Mouse (Mus musculus) limb, embryonic 10.5 days (tissue): ENCODE results near the gene Mindy4. TPM values are rescaled to one million over a fixed set of nuclear protein-coding genes. Genes with fewer than 3 reads are reported as not detected.

Experiments used
- DNase-seq: peaks from one replicate; pipeline ENCODE4 v3.0.0-alpha.2; 2017; ENCODE audit warnings: low spot score
- H3K27ac ChIP-seq: fragments of 300-500 bp; sonication (generic); 2 replicates; pipeline ENCODE4 v1.5.1; 2016; ENCODE audit warnings: mild to moderate bottlenecking
- H3K27me3 ChIP-seq: fragments of 300-500 bp; sonication (generic); 2 replicates; pipeline ENCODE4 v1.6.1; 2016; ENCODE audit warnings: low read depth, mild to moderate bottlenecking; ENCODE audit not compliant: poor library complexity, severe bottlenecking
- H3K36me3 ChIP-seq: fragments of 300-500 bp; sonication (generic); 2 replicates; pipeline ENCODE4 v1.6.1; 2016; ENCODE audit warnings: mild to moderate bottlenecking, moderate library complexity
- H3K4me1 ChIP-seq: fragments of 300-500 bp; sonication (generic); 2 replicates; pipeline ENCODE4 v1.6.1; 2016
- H3K4me3 ChIP-seq: fragments of 300-500 bp; sonication (generic); 2 replicates; pipeline ENCODE4 v1.5.1; 2016; ENCODE audit warnings: mild to moderate bottlenecking, moderate library complexity
- H3K9me3 ChIP-seq: fragments of 300-500 bp; sonication (generic); replicated peaks from 2 replicates; pipeline ENCODE4 v1.6.1; 2016; ENCODE audit warnings: mild to moderate bottlenecking
- WGBS: fragments of 180-500 bp; shearing (Covaris S2); methylation state at CpG from one replicate; pipeline ENCODE4 v1.1.7; 2016; 5-methylcytosine and 5-hydroxymethylcytosine counted together
- polyA plus RNA-seq: library from polyadenylated mRNA; unstranded; fragments of >200 nt; fragmentation: Nextera tagmentation; extraction: Ambion mirVana; gene quantifications from 2 replicates; pipeline ENCODE4 v1.2.1, GENCODE M21; 2016

Gene Mindy4
- polyA plus RNA-seq, 1 experiment from 2014 or later = 16.2 TPM

GRCm38 (mm10) chr6:55218232-55218631 is 15.0 kb downstream of the Mindy4 start:
- H3K4me3 ChIP-seq = no peak overlapping the region
- H3K36me3 ChIP-seq = peaks cover 63% of the 10 kb centered on the region
- no peak for DNase-seq
- no peaks in the 10 kb centered on the region for H3K27me3 ChIP-seq
- no peak overlapping the region for H3K27ac ChIP-seq
- H3K4me1 ChIP-seq = no peaks in the 10 kb centered on the region
- 94% methylated on average over 9 of the region's 9 CpGs for WGBS
- H3K9me3 ChIP-seq = no peaks in the 10 kb centered on the region

- no peaks in the 10 kb centered on the region for H3K4me1 ChIP-seq
- H3K4me3 ChIP-seq = no peak overlapping the region
- H3K9me3 ChIP-seq = no peaks in the 10 kb centered on the region
- H3K27me3 ChIP-seq = no peaks in the 10 kb centered on the region
- DNase-seq = no peak
- peaks cover 48% of the 10 kb centered on the region for H3K36me3 ChIP-seq
- H3K27ac ChIP-seq = no peak overlapping the region
- 92% methylated on average over 8 of the region's 8 CpGs for WGBS
Observed at GRCm38 (mm10) chr6:55223986-55224385, 20.8 kb downstream of the Mindy4 start.

- Histone ChIP-seq H3K4me1 (no peaks in the 10 kb centered on the region), H3K9me3 (no peaks in the 10 kb centered on the region), H3K36me3 (peaks cover 30% of the 10 kb centered on the region), H3K27ac (no peak overlapping the region), H3K4me3 (no peak overlapping the region), H3K27me3 (no peaks in the 10 kb centered on the region)
- no peak for DNase-seq
- 88% methylated on average over 8 of the region's 8 CpGs for WGBS
Observed at GRCm38 (mm10) chr6:55230048-55230447, 26.9 kb downstream of the Mindy4 start.

- peaks cover 27% of the 10 kb centered on the region for H3K36me3 ChIP-seq
- H3K27me3 ChIP-seq = no peaks in the 10 kb centered on the region
- WGBS = 89% methylated on average over 7 of the region's 7 CpGs
- H3K27ac ChIP-seq = no peak overlapping the region
- H3K4me3 ChIP-seq = no peak overlapping the region
- no peaks in the 10 kb centered on the region for H3K4me1 ChIP-seq
- H3K9me3 ChIP-seq = no peaks in the 10 kb centered on the region
- DNase-seq = no peak
Observed at GRCm38 (mm10) chr6:55232101-55232500, 28.9 kb downstream of the Mindy4 start.

GRCm38 (mm10) chr6:55232524-55233264 is 29.5 kb downstream of the Mindy4 start:
- no peak overlapping the region for H3K27ac ChIP-seq
- 69% methylated on average over 3 of the region's 3 CpGs for WGBS
- no peak for DNase-seq

GRCm38 (mm10) chr6:55233326-55233725 is 30.1 kb downstream of the Mindy4 start:
- no peaks in the 10 kb centered on the region for H3K9me3 ChIP-seq
- H3K27me3 ChIP-seq = no peaks in the 10 kb centered on the region
- H3K4me3 ChIP-seq = no peak overlapping the region
- peaks cover 29% of the 10 kb centered on the region for H3K36me3 ChIP-seq
- WGBS = 92% methylated on average over 5 of the region's 5 CpGs
- no peaks in the 10 kb centered on the region for H3K4me1 ChIP-seq
- no peak overlapping the region for H3K27ac ChIP-seq
- no peak for DNase-seq

More at GRCm38 (mm10) chr6:55232524-55233264, 29.5 kb downstream of the Mindy4 start:
- no peaks in the 10 kb centered on the region for H3K27me3 ChIP-seq
- H3K36me3 ChIP-seq = peaks cover 27% of the 10 kb centered on the region
- no peaks in the 10 kb centered on the region for H3K4me1 ChIP-seq
- no peaks in the 10 kb centered on the region for H3K9me3 ChIP-seq
- no peak overlapping the region for H3K4me3 ChIP-seq

GRCm38 (mm10) chr6:55234636-55235035 is 31.5 kb downstream of the Mindy4 start:
- H3K36me3 ChIP-seq = peaks cover 31% of the 10 kb centered on the region

GRCm38 (mm10) chr6:55235733-55236132 is 32.5 kb downstream of the Mindy4 start:
- Histone ChIP-seq H3K4me1 (no peaks in the 10 kb centered on the region), H3K9me3 (no peaks in the 10 kb centered on the region), H3K27ac (no peak overlapping the region), H3K27me3 (no peaks in the 10 kb centered on the region), H3K4me3 (no peak overlapping the region), H3K36me3 (peaks cover 28% of the 10 kb centered on the region)
- WGBS = 89% methylated on average over 4 of the region's 4 CpGs
- no peak for DNase-seq

More at GRCm38 (mm10) chr6:55234636-55235035, 31.5 kb downstream of the Mindy4 start:
- no peaks in the 10 kb centered on the region for H3K9me3 ChIP-seq
- H3K27ac ChIP-seq = no peak overlapping the region
- DNase-seq = no peak
- no peaks in the 10 kb centered on the region for H3K27me3 ChIP-seq
- no peak overlapping the region for H3K4me3 ChIP-seq
- 86% methylated on average over 6 of the region's 6 CpGs for WGBS
- H3K4me1 ChIP-seq = no peaks in the 10 kb centered on the region

- no peaks in the 10 kb centered on the region for H3K4me1 ChIP-seq
- H3K27ac ChIP-seq = no peak overlapping the region
- H3K27me3 ChIP-seq = no peaks in the 10 kb centered on the region
- no peak for DNase-seq
- 68% methylated on average over 8 of the region's 8 CpGs for whole genome bisulfite sequencing
- no peak overlapping the region for H3K4me3 ChIP-seq
- no peaks in the 10 kb centered on the region for H3K9me3 ChIP-seq
- 0 out of 2 replicates have a peak, but pooled peaks cover 9% of the 10 kb centered on the region for H3K36me3 ChIP-seq
Observed at GRCm38 (mm10) chr6:55239931-55240330, 36.7 kb downstream of the Mindy4 start.

- WGBS = 89% methylated on average over 9 of the region's 9 CpGs
- Histone ChIP-seq H3K36me3 (0 out of 2 replicates have a peak, but pooled peaks cover 10% of the 10 kb centered on the region), H3K27me3 (no peaks in the 10 kb centered on the region), H3K4me1 (no peaks in the 10 kb centered on the region), H3K27ac (no peak overlapping the region), H3K4me3 (no peak overlapping the region), H3K9me3 (no peaks in the 10 kb centered on the region)
- DNase-seq = no peak
Observed at GRCm38 (mm10) chr6:55240591-55241260, 37.5 kb downstream of the Mindy4 start.

GRCm38 (mm10) chr6:55241479-55241878 is 38.3 kb downstream of the Mindy4 start:
- Histone ChIP-seq H3K36me3 (0 out of 2 replicates have a peak, but pooled peaks cover 15% of the 10 kb centered on the region), H3K4me1 (no peaks in the 10 kb centered on the region), H3K4me3 (no peak overlapping the region), H3K9me3 (no peaks in the 10 kb centered on the region), H3K27me3 (no peaks in the 10 kb centered on the region), H3K27ac (no peak overlapping the region)
- no peak for DNase-seq
- 85% methylated on average over 5 of the region's 5 CpGs for WGBS

- H3K36me3 ChIP-seq = peaks cover 21% of the 10 kb centered on the region
- 92% methylated on average over 8 of the region's 8 CpGs for WGBS
Observed at GRCm38 (mm10) chr6:55245680-55246079, 42.5 kb downstream of the Mindy4 start.

GRCm38 (mm10) chr6:55246441-55246840 is 43.3 kb downstream of the Mindy4 start:
- no peak overlapping the region for H3K4me3 ChIP-seq
- DNase-seq = no peak
- no peaks in the 10 kb centered on the region for H3K4me1 ChIP-seq
- peaks cover 21% of the 10 kb centered on the region for H3K36me3 ChIP-seq
- no peaks in the 10 kb centered on the region for H3K9me3 ChIP-seq
- H3K27ac ChIP-seq = no peak overlapping the region
- no peaks in the 10 kb centered on the region for H3K27me3 ChIP-seq
- 94% methylated on average over 7 of the region's 7 CpGs for WGBS

More at GRCm38 (mm10) chr6:55245680-55246079, 42.5 kb downstream of the Mindy4 start:
- Histone ChIP-seq H3K27me3 (no peaks in the 10 kb centered on the region), H3K4me1 (no peaks in the 10 kb centered on the region), H3K9me3 (no peaks in the 10 kb centered on the region), H3K4me3 (no peak overlapping the region), H3K27ac (no peak overlapping the region)
- no peak for DNase-seq
